Mouse (Mus musculus): ENCODE results near the gene Mef2a.

DNA sequence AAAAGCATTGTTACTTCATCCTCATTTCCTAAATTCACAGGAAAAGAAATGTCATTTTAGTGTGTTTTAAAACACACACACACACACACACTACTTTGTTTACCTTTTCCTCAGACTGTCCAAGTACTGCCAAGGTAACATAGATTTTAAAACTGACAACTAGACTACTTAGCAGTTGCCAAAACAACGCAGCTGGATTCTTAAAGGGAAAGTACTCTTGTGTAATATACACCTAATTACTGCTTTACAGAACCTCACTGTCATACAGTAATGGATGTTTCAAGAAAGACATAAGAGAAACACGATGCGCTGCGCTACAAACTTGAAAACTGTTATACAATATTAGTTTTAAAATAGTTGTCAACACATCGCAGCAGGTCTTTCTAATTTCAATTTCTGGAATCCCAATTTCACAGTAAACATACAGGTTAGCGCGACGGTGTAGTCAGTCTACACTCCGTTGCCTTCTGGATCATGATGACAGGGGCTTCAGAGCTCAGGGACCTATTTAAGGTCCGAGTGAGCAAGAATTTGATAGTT, 1.2 kb downstream of the Mef2a start:
- TF ChIP-seq CTCF (IDR thresholded peaks at IDR 0.05; ENCODE audit: insufficient read depth, low read length) (no peak), POLR2A (IDR thresholded peaks at IDR 0.05; ENCODE audit: borderline replicate concordance, extremely low read depth, low read depth, low read length) (no peak)

All from lung, adult 2 months (tissue).